Mouse (Mus musculus) right cerebral cortex, postnatal 4 days (tissue): ENCODE measurements at regions not wholly inside any gene's neighbourhood (a gene's known extent, or its start where the extent isn't known, plus 50 kb on each side); places are given as distances from the start of the nearest gene placed in this dataset.
A peak's percentile ranks its signal among the peaks of the same experiment; 100 is the strongest.

Experiments
- DNase-seq: peaks from one replicate; pipeline ENCODE4 v3.0.0-alpha.2; 2022

- DNase-seq: peak; percentile 23
These were observed 114.5 kb downstream of the Rfx6 start for GRCm38 (mm10) chr10:51792030-51792429.

GRCm38 (mm10) chr10:51793876-51794275, 116.3 kb downstream of the Rfx6 start:
- no peak for DNase-seq

GRCm38 (mm10) chr10:51816626-51817025, 139.1 kb downstream of the Rfx6 start:
- no peak for DNase-seq

- no peak for DNase-seq
These were observed 146.3 kb downstream of the Rfx6 start for GRCm38 (mm10) chr10:51823900-51824299.

- no peak for DNase-seq
These were observed 148.9 kb downstream of the Rfx6 start for GRCm38 (mm10) chr10:51826431-51826964.

GRCm38 (mm10) chr10:51832459-51832858, 154.9 kb downstream of the Rfx6 start:
- DNase-seq: no peak

- no peak for DNase-seq
These were observed 165.5 kb downstream of the Rfx6 start for GRCm38 (mm10) chr10:51843099-51843498.

GRCm38 (mm10) chr10:51846287-51846686, 168.7 kb downstream of the Rfx6 start:
- no peak for DNase-seq

GRCm38 (mm10) chr10:51869409-51869808, 152.9 kb upstream of the Vgll2 start:
- no peak for DNase-seq

GRCm38 (mm10) chr10:51911066-51911691, 111.1 kb upstream of the Vgll2 start:
- DNase-seq: no peak

- DNase-seq: no peak
These were observed 110.2 kb upstream of the Vgll2 start for GRCm38 (mm10) chr10:51912096-51912495.

GRCm38 (mm10) chr10:51926644-51927043, 95.7 kb upstream of the Vgll2 start:
- no peak for DNase-seq

GRCm38 (mm10) chr10:51929341-51929740, 93.0 kb upstream of the Vgll2 start:
- no peak for DNase-seq

GRCm38 (mm10) chr10:51930266-51930665, 92.0 kb upstream of the Vgll2 start:
- DNase-seq: no peak

- DNase-seq: no peak
These were observed 91.6 kb upstream of the Vgll2 start for GRCm38 (mm10) chr10:51930696-51931095.

- no peak for DNase-seq
These were observed 86.8 kb upstream of the Vgll2 start for GRCm38 (mm10) chr10:51935482-51935881.

- no peak for DNase-seq
These were observed 81.1 kb upstream of the Vgll2 start for GRCm38 (mm10) chr10:51941192-51941591.

GRCm38 (mm10) chr10:51945701-51946100, 76.6 kb upstream of the Vgll2 start:
- no peak for DNase-seq

- DNase-seq: no peak
These were observed 76.1 kb upstream of the Vgll2 start for GRCm38 (mm10) chr10:51946189-51946588.

- no peak for DNase-seq
These were observed 75.4 kb upstream of the Vgll2 start for GRCm38 (mm10) chr10:51946881-51947280.

GRCm38 (mm10) chr10:51950016-51950415, 72.3 kb upstream of the Vgll2 start:
- DNase-seq: no peak

GRCm38 (mm10) chr10:51952021-51952420, 70.3 kb upstream of the Vgll2 start:
- DNase-seq: no peak

GRCm38 (mm10) chr10:51956493-51956892, 65.8 kb upstream of the Vgll2 start:
- DNase-seq: no peak

GRCm38 (mm10) chr10:51961497-51961896, 60.8 kb upstream of the Vgll2 start:
- no peak for DNase-seq

GRCm38 (mm10) chr10:51963671-51964070, 58.6 kb upstream of the Vgll2 start:
- no peak for DNase-seq
